Mouse (Mus musculus) liver, embryonic 13.5 days (tissue): ENCODE data around the gene Sctr. TPM values are rescaled to one million over a fixed set of nuclear protein-coding genes. Genes with fewer than 3 reads are reported as not detected.

Experiments
- ATAC-seq: fragments of 200-750 bp; cut with Nextera tagmentation; 2 replicates; pipeline ENCODE4 v1.8.0; 2017; ENCODE audit warnings: low read depth, mild to moderate bottlenecking, moderate number of reproducible peaks, moderate library complexity
- DNase-seq: peaks from one replicate; pipeline ENCODE4 v3.0.0; 2022
- H3K27ac ChIP-seq: fragments of 300-500 bp; sonication (generic); 2 replicates; pipeline ENCODE4 v1.5.1; 2015; ENCODE audit warnings: moderate library complexity, mild to moderate bottlenecking, inconsistent platforms
- H3K27me3 ChIP-seq: fragments of 300-500 bp; sonication (generic); 2 replicates; pipeline ENCODE4 v1.6.1; 2015; ENCODE audit warnings: mild to moderate bottlenecking, inconsistent platforms
- H3K36me3 ChIP-seq: fragments of 300-500 bp; sonication (generic); 2 replicates; pipeline ENCODE4 v1.6.1; 2015; ENCODE audit warnings: mild to moderate bottlenecking, inconsistent platforms
- H3K4me1 ChIP-seq: fragments of 300-500 bp; sonication (generic); replicated peaks from 2 replicates; pipeline ENCODE4 v1.6.1; 2015; ENCODE audit warnings: inconsistent platforms
- H3K4me2 ChIP-seq: fragments of 300-500 bp; sonication (generic); 2 replicates; pipeline ENCODE4 v1.6.1; 2015; ENCODE audit warnings: inconsistent platforms, mild to moderate bottlenecking, moderate library complexity
- H3K4me3 ChIP-seq: fragments of 300-500 bp; sonication (generic); replicated peaks from 2 replicates; pipeline ENCODE4 v1.5.1; 2015; ENCODE audit warnings: mild to moderate bottlenecking, inconsistent platforms
- H3K9ac ChIP-seq: fragments of 300-500 bp; sonication (generic); 2 replicates; pipeline ENCODE4 v1.6.1; 2015; ENCODE audit warnings: mild to moderate bottlenecking, inconsistent platforms
- H3K9me3 ChIP-seq: fragments of 300-500 bp; sonication (generic); replicated peaks from 2 replicates; pipeline ENCODE4 v1.6.1; 2016; ENCODE audit warnings: inconsistent platforms
- WGBS: fragments of 180-500 bp; shearing (Covaris S2); methylation state at CpG from one replicate; pipeline ENCODE4 v1.1.7; 2015; ENCODE audit not compliant: insufficient replicate concordance; 5-methylcytosine and 5-hydroxymethylcytosine counted together
- polyA plus RNA-seq: library from polyadenylated mRNA; unstranded; fragments of >200 nt; fragmentation: Nextera tagmentation; extraction: Ambion mirVana; gene quantifications from 2 replicates; pipeline ENCODE4 v1.2.1, GENCODE M21; 2015

Sctr gene
- polyA plus RNA-seq, 1 experiment from 2014 or later = not detected

- H3K27me3 ChIP-seq = no peaks in the 10 kb centered on the region
- H3K27ac ChIP-seq = no peak overlapping the region
- WGBS = 80% methylated on average over 19 of the region's 19 CpGs
- H3K4me1 ChIP-seq = peaks cover 8% of the 10 kb centered on the region
- ATAC-seq (no peak), DNase-seq (no peak)
- H3K9me3 ChIP-seq = peaks cover 7% of the 10 kb centered on the region; the same call in 1 of the 2 replicates
- H3K4me2 ChIP-seq = no peak overlapping the region
- no peak overlapping the region for H3K9ac ChIP-seq
- peaks cover 25% of the 10 kb centered on the region for H3K36me3 ChIP-seq
- no peak overlapping the region for H3K4me3 ChIP-seq
These were observed 103.2 kb downstream of the Sctr start for GRCm38 (mm10) chr1:120109741-120110432.

- H3K4me3 ChIP-seq = no peak overlapping the region
- no peak overlapping the region for H3K4me2 ChIP-seq
- WGBS = 82% methylated on average over 8 of the region's 8 CpGs
- no peaks in the 10 kb centered on the region for H3K27me3 ChIP-seq
- ATAC-seq (no peak), DNase-seq (no peak)
- H3K9ac ChIP-seq = no peak overlapping the region
- H3K27ac ChIP-seq = no peak overlapping the region
- H3K4me1 ChIP-seq = peaks cover 15% of the 10 kb centered on the region
- peaks cover 7% of the 10 kb centered on the region; the same call in 1 of the 2 replicates for H3K9me3 ChIP-seq
- H3K36me3 ChIP-seq = peaks cover 43% of the 10 kb centered on the region
These were observed 105.1 kb downstream of the Sctr start for GRCm38 (mm10) chr1:120111766-120112165.

GRCm38 (mm10) chr1:120112251-120113187, 105.8 kb downstream of the Sctr start:
- Histone ChIP-seq H3K36me3 (peaks cover 50% of the 10 kb centered on the region), H3K27ac (no peak overlapping the region), H3K9me3 (peaks cover 7% of the 10 kb centered on the region; the same call in 1 of the 2 replicates), H3K27me3 (no peaks in the 10 kb centered on the region), H3K4me1 (peaks cover 21% of the 10 kb centered on the region), H3K9ac (no peak overlapping the region), H3K4me3 (no peak overlapping the region), H3K4me2 (no peak overlapping the region)
- ATAC-seq = no peak
- 44% methylated on average over 12 of the region's 12 CpGs for WGBS
- DNase-seq = no peak

Other genes starting within 250 kb of the Sctr start
- 1.4 and 2.4 TPM in 2 replicates for gene Ptpn4, start 169.3 kb upstream of the Sctr start, polyA plus RNA-seq
- gene Tmem177, start 93.7 kb upstream of the Sctr start, polyA plus RNA-seq = 4.4 TPM in 2 replicates
- not detected in 2 replicates for gene Cfap221, start 9.7 kb upstream of the Sctr start, polyA plus RNA-seq
- gene Tmem37, start 67.2 kb downstream of the Sctr start, polyA plus RNA-seq = 46.4 and 52.5 TPM in 2 replicates
- 581 and 610 TPM in 2 replicates for gene Dbi, start 114.2 kb downstream of the Sctr start, polyA plus RNA-seq
- gene 3110009E18Rik, start 114.3 kb downstream of the Sctr start, polyA plus RNA-seq = 12.6 and 12.7 TPM in 2 replicates